ENCODE assay signal across 8 mouse cellular contexts in genomic region chr11:120086702-120087152, GRCm38 (mm10). TPM values are rescaled to one million over a fixed set of nuclear protein-coding genes. Genes with fewer than 3 reads are reported as not detected.
DNase-seq lines count a peak whose midpoint lies in the region; ATAC-seq and TF ChIP-seq lines count a peak whose summit lies in the region.

Gene Cep131, minus strand, starts transcription at chr11:120086827.

- DNase-seq in CD4-positive helper T cell, adult 2 months (ENCODE audit: low read depth, low spot score), result peak; percentile 97
- DNase-seq in brain, embryonic 18.5 days (ENCODE audit: low read depth, low spot score), result peak; percentile 94
- DNase-seq in kidney, postnatal 0 days (ENCODE audit: low spot score), result peak; percentile 99
- peak; percentile 97 for DNase-seq in liver, embryonic 11.5 days (ENCODE audit: low spot score)
- DNase-seq in naive thymus-derived CD4-positive, alpha-beta T cell, adult 2 months (ENCODE audit: low read depth), result peak; percentile 97

- H3K9ac ChIP-seq in heart, embryonic 12.5 days, result peak within 1 kb of the TSS; percentile 96
- peak within 1 kb of the TSS; percentile 70 for H3K9ac ChIP-seq in kidney, postnatal 0 days (ENCODE audit: low read depth, low read length)
- H3K9ac ChIP-seq in liver, embryonic 11.5 days (ENCODE audit: low read depth, low read length), result peak within 1 kb of the TSS; percentile 89
- H3K9ac ChIP-seq in stomach, embryonic 14.5 days (replicated peaks; ENCODE audit: low read depth, low read length), result peak within 1 kb of the TSS; percentile 92

- peaks cover 32% of the 10 kb centered on the region for H3K36me3 ChIP-seq in heart, embryonic 12.5 days
- H3K36me3 ChIP-seq in kidney, postnatal 0 days (ENCODE audit: insufficient read depth, low read length), result peaks cover 19% of the 10 kb centered on the region; the same call in 1 of the 2 replicates
- H3K36me3 ChIP-seq in liver, embryonic 11.5 days (ENCODE audit: control insufficient read depth, insufficient read depth, low read length), result peaks cover 4% of the 10 kb centered on the region; the same call in 1 of the 2 replicates
- peaks cover 19% of the 10 kb centered on the region for H3K36me3 ChIP-seq in stomach, embryonic 14.5 days (ENCODE audit: control insufficient read depth, insufficient read depth, low read length)

- WGBS in heart, embryonic 12.5 days, result 0% methylated on average over 42 of the region's 42 CpGs
- WGBS in kidney, postnatal 0 days, result 0% methylated on average over 41 of the region's 42 CpGs
- WGBS in liver, embryonic 11.5 days, result under 1% methylated on average over 42 of the region's 42 CpGs
- 0% methylated on average over 42 of the region's 42 CpGs for WGBS in stomach, embryonic 14.5 days

- no peaks in the 10 kb centered on the region for H3K27me3 ChIP-seq in heart, embryonic 12.5 days (replicated peaks)
- no peaks in the 10 kb centered on the region for H3K27me3 ChIP-seq in kidney, postnatal 0 days (ENCODE audit: insufficient read depth, low read length)
- no peaks in the 10 kb centered on the region for H3K27me3 ChIP-seq in liver, embryonic 11.5 days (replicated peaks; ENCODE audit: control insufficient read depth, insufficient read depth, low read length)
- H3K27me3 ChIP-seq in stomach, embryonic 14.5 days (ENCODE audit: control insufficient read depth, insufficient read depth, low read length), result no peaks in the 10 kb centered on the region

- no peak for TF ChIP-seq CTCF in kidney, postnatal 0 days (IDR thresholded peaks at IDR 0.05; ENCODE audit: low read depth)

- peak within 1 kb of the TSS; percentile 87 for H3K4me2 ChIP-seq in heart, embryonic 12.5 days
- peak within 1 kb of the TSS; percentile 71 for H3K4me2 ChIP-seq in kidney, postnatal 0 days (ENCODE audit: low read length)
- H3K4me2 ChIP-seq in liver, embryonic 11.5 days, result peak within 1 kb of the TSS; percentile 74
- H3K4me2 ChIP-seq in stomach, embryonic 14.5 days (replicated peaks; ENCODE audit: low read depth, low read length), result peak within 1 kb of the TSS; percentile 93

- peak; percentile 97 for ATAC-seq in erythroid progenitor cell, adult 5-6 weeks (replicated peaks; ENCODE audit: low FRiP score, poor library complexity, severe bottlenecking)
- peak; percentile 99 for ATAC-seq in heart, embryonic 12.5 days (ENCODE audit: insufficient number of reproducible peaks, low FRiP score)
- peak; percentile 99 for ATAC-seq in kidney, postnatal 0 days (replicated peaks; ENCODE audit: low FRiP score, low read depth)
- peak; percentile 100 for ATAC-seq in liver, embryonic 11.5 days (replicated peaks; ENCODE audit: low FRiP score)
- ATAC-seq in stomach, embryonic 14.5 days (ENCODE audit: insufficient number of reproducible peaks, insufficient read depth, low FRiP score, low read depth), result peak; percentile 99

- H3K4me1 ChIP-seq in heart, embryonic 12.5 days (replicated peaks), result peaks cover 27% of the 10 kb centered on the region
- H3K4me1 ChIP-seq in kidney, postnatal 0 days (replicated peaks; ENCODE audit: insufficient read depth, low read length), result 0 out of 2 replicates have a peak, but pooled peaks cover 7% of the 10 kb centered on the region
- H3K4me1 ChIP-seq in liver, embryonic 11.5 days (replicated peaks; ENCODE audit: control insufficient read depth, insufficient read depth, low read length), result peaks cover 6% of the 10 kb centered on the region
- H3K4me1 ChIP-seq in stomach, embryonic 14.5 days (ENCODE audit: control insufficient read depth, insufficient read depth, low read length), result peaks cover 14% of the 10 kb centered on the region; the same call in 1 of the 2 replicates

- H3K27ac ChIP-seq in heart, embryonic 12.5 days (ENCODE audit: poor library complexity, severe bottlenecking), result peak within 1 kb of the TSS; percentile 72
- H3K27ac ChIP-seq in kidney, postnatal 0 days, result no peak within 1 kb of the TSS
- peak within 1 kb of the TSS; percentile 67; the same call in 1 of the 2 replicates for H3K27ac ChIP-seq in liver, embryonic 11.5 days (ENCODE audit: low read depth, low read length)
- peak within 1 kb of the TSS; percentile 63; the same call in 1 of the 2 replicates for H3K27ac ChIP-seq in stomach, embryonic 14.5 days (ENCODE audit: low read length)

- H3K4me3 ChIP-seq in heart, embryonic 12.5 days, result peak within 1 kb of the TSS; percentile 95
- peak within 1 kb of the TSS; percentile 70 for H3K4me3 ChIP-seq in kidney, postnatal 0 days (replicated peaks; ENCODE audit: low read depth, low read length)
- H3K4me3 ChIP-seq in liver, embryonic 11.5 days (ENCODE audit: low read depth, low read length), result peak within 1 kb of the TSS; percentile 91
- peak within 1 kb of the TSS; percentile 97 for H3K4me3 ChIP-seq in stomach, embryonic 14.5 days (ENCODE audit: low read depth, low read length)

- no peaks in the 10 kb centered on the region for H3K9me3 ChIP-seq in heart, embryonic 12.5 days (replicated peaks)
- H3K9me3 ChIP-seq in kidney, postnatal 0 days (replicated peaks; ENCODE audit: low read length), result no peaks in the 10 kb centered on the region
- H3K9me3 ChIP-seq in liver, embryonic 11.5 days (ENCODE audit: control insufficient read depth, low read length), result no peaks in the 10 kb centered on the region
- H3K9me3 ChIP-seq in stomach, embryonic 14.5 days (ENCODE audit: control insufficient read depth, low read depth, low read length), result no peaks in the 10 kb centered on the region

RNA-seq across cellular contexts. Expression of gene Cep131, which starts in this region (rescaled TPM):
- 3.2 TPM in 1 of 2 replicates, not detected in the other for total RNA-seq in erythroid progenitor cell, adult 5-6 weeks (2015; ENCODE audit: low replicate concordance)
- total RNA-seq in erythroid progenitor cell, adult 5-6 weeks (2017; ENCODE audit: low replicate concordance), result 0.51 and 2.3 TPM in 2 replicates
- 18.7 and 19.2 TPM in 2 replicates for polyA plus RNA-seq in heart, embryonic 12.5 days (2016; fragmentation: Nextera tagmentation; extraction: Ambion mirVana)
- polyA plus RNA-seq in kidney, postnatal 0 days (2015; fragmentation: Nextera tagmentation; extraction: Ambion mirVana), result 14.3 and 15.5 TPM in 2 replicates
- 17.4 and 19.2 TPM in 2 replicates for polyA plus RNA-seq in liver, embryonic 11.5 days (2014; fragmentation: Nextera tagmentation; extraction: Ambion mirVana)
- 18.7 and 20.1 TPM in 2 replicates for polyA plus RNA-seq in stomach, embryonic 14.5 days (2014; fragmentation: Nextera tagmentation; extraction: Ambion mirVana)
